Comparison of ENCODE assay signal across 18 mouse cellular contexts in the genomic region with DNA sequence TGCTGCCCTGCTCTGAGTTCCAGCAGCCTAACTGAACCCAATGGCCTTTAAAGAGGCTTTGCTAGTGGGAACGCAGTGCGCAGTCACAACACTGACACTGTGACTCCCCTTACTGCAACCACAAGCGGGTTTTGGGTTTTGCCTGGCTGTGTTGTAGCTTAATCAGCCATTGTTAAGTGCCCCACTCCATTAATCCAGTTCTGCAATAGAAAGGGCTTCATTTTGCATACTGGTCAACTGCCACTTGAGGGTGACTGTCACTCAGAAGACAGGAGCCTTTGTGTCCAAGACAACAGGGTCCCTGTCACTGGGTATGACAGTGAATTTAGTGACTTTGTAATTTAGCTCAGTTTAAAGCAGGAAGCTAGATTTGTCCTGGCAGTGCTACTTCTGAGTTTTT. TPM values are rescaled to one million over a fixed set of nuclear protein-coding genes. Genes with fewer than 3 reads are reported as not detected.
DNase-seq lines count a peak whose midpoint lies in the region; ATAC-seq lines count a peak whose summit lies in the region.
"Had no signal": no experiment of that assay in that cellular context is flagged by ENCODE, and none has a peak within 500 bp of the region (broad histone marks: within the 10 kb centered on the region; RNA-seq: fewer than 3 reads in every experiment).

No protein-coding gene starts in this region.

- 29% methylated on average over 3 of the region's 3 CpGs for WGBS in hindbrain, embryonic 11.5 days
- WGBS in hindbrain, embryonic 14.5 days, result 24% methylated on average over 3 of the region's 3 CpGs
- WGBS in midbrain, embryonic 13.5 days, result 13% methylated on average over 3 of the region's 3 CpGs

- H3K4me2 ChIP-seq in hindbrain, embryonic 11.5 days (replicated peaks; ENCODE audit: low read depth, low read length), result no peak overlapping the region
- no peak overlapping the region for H3K4me2 ChIP-seq in hindbrain, embryonic 14.5 days (replicated peaks)
- no peak overlapping the region for H3K4me2 ChIP-seq in midbrain, embryonic 13.5 days (replicated peaks)
- H3K4me2 ChIP-seq: heart, embryonic 15.5 days; kidney, embryonic 15.5 days; neural tube, embryonic 12.5 days had no signal

- ATAC-seq in hindbrain, embryonic 11.5 days (ENCODE audit: low FRiP score), result peak; percentile 56
- ATAC-seq in hindbrain, embryonic 14.5 days (ENCODE audit: low FRiP score), result no peak
- ATAC-seq in midbrain, embryonic 13.5 days, result 0 out of 2 replicates have a peak, but pooled peaks have one; percentile 29
- ATAC-seq: CD4-positive, CD25-positive, alpha-beta regulatory T cell, adult 4 months; lung, postnatal 0 days had no signal

- peaks cover 22% of the 10 kb centered on the region for H3K4me1 ChIP-seq in hindbrain, embryonic 11.5 days (replicated peaks; ENCODE audit: control insufficient read depth, insufficient read depth, low read length)
- H3K4me1 ChIP-seq in hindbrain, embryonic 14.5 days (replicated peaks; ENCODE audit: control insufficient read depth, insufficient read depth, low read length), result peaks cover 63% of the 10 kb centered on the region
- peaks cover 35% of the 10 kb centered on the region for H3K4me1 ChIP-seq in brown adipose tissue, adult 24 weeks (ENCODE audit: control insufficient read depth, insufficient read depth, insufficient read length, low read length)
- H3K4me1 ChIP-seq in midbrain, embryonic 13.5 days (replicated peaks), result peaks cover 80% of the 10 kb centered on the region

- H3K9ac ChIP-seq in hindbrain, embryonic 11.5 days (ENCODE audit: low read depth, low read length), result no peak overlapping the region
- H3K9ac ChIP-seq in hindbrain, embryonic 14.5 days, result no peak overlapping the region
- H3K9ac ChIP-seq in midbrain, embryonic 13.5 days (replicated peaks), result no peak overlapping the region
- H3K9ac ChIP-seq: heart, embryonic 15.5 days; kidney, embryonic 15.5 days; liver, embryonic 14.5 days; neural tube, embryonic 12.5 days had no signal

- peak; percentile 41 for DNase-seq in hindbrain, embryonic 11.5 days (ENCODE audit: low spot score)
- DNase-seq in hindbrain, embryonic 14.5 days (ENCODE audit: low spot score), result no peak
- DNase-seq in embryo, embryonic 11 days, result peak; percentile 44
- no peak for DNase-seq in cerebellum, postnatal 25 days
- DNase-seq in thymus, adult 18-20 months, result no peak
- DNase-seq: adrenal gland, postnatal 10 days; cerebellum, postnatal 14 days; gastrocnemius, postnatal 36 days had no signal

- H3K9me3 ChIP-seq in hindbrain, embryonic 11.5 days (ENCODE audit: control insufficient read depth, low read length), result no peaks in the 10 kb centered on the region
- no peaks in the 10 kb centered on the region for H3K9me3 ChIP-seq in hindbrain, embryonic 14.5 days (ENCODE audit: control insufficient read depth, low read length)
- no peaks in the 10 kb centered on the region for H3K9me3 ChIP-seq in midbrain, embryonic 13.5 days
- H3K9me3 ChIP-seq: heart, embryonic 15.5 days; kidney, embryonic 15.5 days; neural tube, embryonic 12.5 days had no signal

- no peaks in the 10 kb centered on the region for H3K27me3 ChIP-seq in hindbrain, embryonic 11.5 days (ENCODE audit: control insufficient read depth, insufficient read depth, low read length)
- H3K27me3 ChIP-seq in hindbrain, embryonic 14.5 days (ENCODE audit: control insufficient read depth, insufficient read depth, low read length), result no peaks in the 10 kb centered on the region
- 0 out of 2 replicates have a peak, but pooled peaks cover 4% of the 10 kb centered on the region for H3K27me3 ChIP-seq in midbrain, embryonic 13.5 days
- H3K27me3 ChIP-seq: heart, embryonic 15.5 days; kidney, embryonic 15.5 days; neural tube, embryonic 12.5 days had no signal

- no peak overlapping the region for H3K4me3 ChIP-seq in hindbrain, embryonic 11.5 days (ENCODE audit: low read depth, low read length)
- H3K4me3 ChIP-seq in hindbrain, embryonic 14.5 days (replicated peaks; ENCODE audit: low read length), result no peak overlapping the region
- no peak overlapping the region for H3K4me3 ChIP-seq in brown adipose tissue, adult 24 weeks (ENCODE audit: insufficient read depth, low read depth, low read length)
- no peak overlapping the region for H3K4me3 ChIP-seq in midbrain, embryonic 13.5 days (replicated peaks)
- H3K4me3 ChIP-seq: heart, embryonic 15.5 days; kidney, embryonic 15.5 days; layer of hippocampus, adult 2 months; left cerebral cortex, adult 2 months; neural tube, embryonic 12.5 days had no signal

- no peak overlapping the region for H3K27ac ChIP-seq in hindbrain, embryonic 11.5 days (ENCODE audit: low read depth, low read length)
- H3K27ac ChIP-seq in hindbrain, embryonic 14.5 days, result no peak overlapping the region
- 0 out of 2 replicates have a peak overlapping the region, but pooled peaks have one; percentile 46 for H3K27ac ChIP-seq in brown adipose tissue, adult 24 weeks (replicated peaks; ENCODE audit: low read depth, low read length)
- H3K27ac ChIP-seq in midbrain, embryonic 13.5 days, result no peak overlapping the region
- H3K27ac ChIP-seq: heart, embryonic 15.5 days; kidney, embryonic 15.5 days; layer of hippocampus, adult 2 months; left cerebral cortex, adult 2 months; liver, embryonic 14.5 days; neural tube, embryonic 12.5 days had no signal

- no peaks in the 10 kb centered on the region for H3K36me3 ChIP-seq in hindbrain, embryonic 11.5 days (ENCODE audit: control insufficient read depth, insufficient read depth, low read length)
- no peaks in the 10 kb centered on the region for H3K36me3 ChIP-seq in hindbrain, embryonic 14.5 days (replicated peaks; ENCODE audit: control insufficient read depth, insufficient read depth)
- H3K36me3 ChIP-seq in midbrain, embryonic 13.5 days, result no peaks in the 10 kb centered on the region
- H3K36me3 ChIP-seq: heart, embryonic 15.5 days; kidney, embryonic 15.5 days; neural tube, embryonic 12.5 days had no signal

RNA-seq across cellular contexts. Expression of a gene that starts 23.1 kb away (rescaled TPM):
- polyA plus RNA-seq in hindbrain, embryonic 11.5 days (2014; fragmentation: Nextera tagmentation; extraction: Ambion mirVana), result 39.9 and 49.8 TPM in 2 replicates
- 53.9 and 59.2 TPM in 2 replicates for polyA plus RNA-seq in hindbrain, embryonic 14.5 days (2014; fragmentation: Nextera tagmentation; extraction: Ambion mirVana)
- polyA plus RNA-seq in brown adipose tissue, adult 24 weeks (2012; ENCODE audit: insufficient read depth, insufficient read length, missing spikeins), result 14.4 and 18.0 TPM in 2 replicates
- 37.9 and 39.7 TPM in 2 replicates for polyA plus RNA-seq in midbrain, embryonic 13.5 days (2015; fragmentation: Nextera tagmentation; extraction: Ambion mirVana)

Comparison
In these comparisons a context has a peak if more than half of its experiments do, and no peak if none do; other contexts are left out.
1. DNase-seq: peak in hindbrain, embryonic 11.5 days (single experiment) and embryo, embryonic 11 days (single experiment); none in hindbrain, embryonic 14.5 days (single experiment), cerebellum, postnatal 25 days (0 of 2) and thymus, adult 18-20 months (0 of 2).